Mouse (Mus musculus) urinary bladder, adult 18-20 months (tissue): ENCODE measurements around the gene Ldlrad3.

Experiments
- DNase-seq, 2 experiments: peaks; one replicate each; pipeline ENCODE4 v3.0.0; 2022; ENCODE audit warnings: low spot score in 2 of 2, mixed read lengths in 2 of 2

Ldlrad3 gene

GRCm38 (mm10) chr2:102038229-102038894, 147.8 kb downstream of the Ldlrad3 start:
- peak in 1 of 2 experiments; percentile 35 for DNase-seq

- no peak for DNase-seq
These were observed 149.3 kb downstream of the Ldlrad3 start for GRCm38 (mm10) chr2:102036665-102037511.

- DNase-seq, result no peak
These were observed 151.7 kb downstream of the Ldlrad3 start for GRCm38 (mm10) chr2:102034513-102034879.

GRCm38 (mm10) chr2:102033818-102034512, 152.2 kb downstream of the Ldlrad3 start:
- DNase-seq, result no peak

- DNase-seq, result no peak
These were observed 153.4 kb downstream of the Ldlrad3 start for GRCm38 (mm10) chr2:102032713-102033343.

- DNase-seq, result peak in 1 of 2 experiments; percentile 26
These were observed 155.5 kb downstream of the Ldlrad3 start for GRCm38 (mm10) chr2:102030652-102031051.

GRCm38 (mm10) chr2:102030152-102030551, 156.0 kb downstream of the Ldlrad3 start:
- DNase-seq, result no peak

- DNase-seq, result no peak
These were observed 156.5 kb downstream of the Ldlrad3 start for GRCm38 (mm10) chr2:102029682-102030081.

GRCm38 (mm10) chr2:102027265-102027664, 158.9 kb downstream of the Ldlrad3 start:
- DNase-seq, result no peak

- DNase-seq, result no peak
These were observed 160.0 kb downstream of the Ldlrad3 start for GRCm38 (mm10) chr2:102026156-102026555.

- DNase-seq, result no peak
These were observed 161.7 kb downstream of the Ldlrad3 start for GRCm38 (mm10) chr2:102024483-102024882.

- no peak for DNase-seq
These were observed 164.7 kb downstream of the Ldlrad3 start for GRCm38 (mm10) chr2:102021371-102022084.

GRCm38 (mm10) chr2:102020546-102020945, 165.6 kb downstream of the Ldlrad3 start:
- DNase-seq, result no peak

GRCm38 (mm10) chr2:102014538-102015113, 171.6 kb downstream of the Ldlrad3 start:
- DNase-seq, result no peak

GRCm38 (mm10) chr2:102011311-102011975, 174.7 kb downstream of the Ldlrad3 start:
- no peak for DNase-seq

GRCm38 (mm10) chr2:102009766-102010265, 176.4 kb downstream of the Ldlrad3 start:
- no peak for DNase-seq

GRCm38 (mm10) chr2:102006143-102006542, 180.0 kb downstream of the Ldlrad3 start:
- DNase-seq, result no peak

- DNase-seq, result no peak
These were observed 180.7 kb downstream of the Ldlrad3 start for GRCm38 (mm10) chr2:102005377-102006007.

GRCm38 (mm10) chr2:102003776-102004264, 182.4 kb downstream of the Ldlrad3 start:
- no peak for DNase-seq
